Mouse (Mus musculus): ENCODE results near the gene Cpeb3.

DNA sequence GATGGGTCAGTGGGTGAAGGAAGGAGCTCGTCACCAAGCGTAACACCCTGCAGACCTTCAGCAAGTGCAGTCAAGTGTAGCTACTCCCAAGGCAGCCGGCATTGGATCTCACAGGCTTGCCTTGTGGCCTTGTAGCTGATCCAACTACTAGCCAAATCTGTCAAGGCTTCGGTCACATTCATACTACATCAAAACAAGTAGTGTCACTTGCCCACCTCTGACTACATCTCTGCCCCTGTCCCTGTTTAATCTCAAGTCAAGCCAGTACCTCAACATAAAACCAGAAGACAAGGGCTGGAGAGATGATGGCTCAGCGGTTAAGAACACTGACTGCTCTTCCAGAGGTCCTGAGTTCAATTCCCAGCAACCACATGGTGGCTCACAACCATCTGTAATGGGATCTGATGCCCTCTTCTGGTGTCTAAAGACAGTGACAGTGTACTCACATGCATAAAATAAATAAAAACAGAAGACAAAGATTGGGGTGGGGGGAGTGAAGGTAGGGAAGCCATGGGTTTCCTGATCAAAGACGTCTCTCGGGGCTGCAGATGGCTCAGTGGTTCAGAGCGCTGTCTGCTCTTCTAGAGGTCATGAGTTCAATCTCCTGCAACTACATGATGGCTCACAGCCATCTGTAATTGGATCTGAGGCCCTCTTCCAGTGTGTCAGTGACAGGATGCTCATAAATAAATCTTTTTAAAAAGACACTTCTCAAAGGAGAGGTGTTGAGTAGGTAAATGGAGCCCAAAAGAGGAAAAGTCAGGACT, 194.0 kb downstream of the Cpeb3 start:
- TF ChIP-seq CTCF (IDR thresholded peaks at IDR 0.05; ENCODE audit: control insufficient read depth, insufficient read depth, insufficient replicate concordance, low read depth, low read length): no peak
- TF ChIP-seq POLR2A (IDR thresholded peaks at IDR 0.05; ENCODE audit: control insufficient read depth, low read depth, low read length): no peak
